Mouse (Mus musculus) Muller cell, postnatal 12 days (primary cell): Measurements from ENCODE around the gene Fam171a2.

Source experiments
- DNase-seq: peaks from one replicate; pipeline ENCODE4 v3.0.0-alpha.2; 2015; ENCODE audit errors: inconsistent ontology term

Gene Fam171a2

GRCm38 (mm10) chr11:102409795-102410330, 37.6 kb downstream of the Fam171a2 start:
- DNase-seq, result no peak

- no peak for DNase-seq
These were observed 38.3 kb downstream of the Fam171a2 start for GRCm38 (mm10) chr11:102408888-102409794.

GRCm38 (mm10) chr11:102408344-102408876, 39.1 kb downstream of the Fam171a2 start:
- peak; percentile 99 for DNase-seq

- DNase-seq, result no peak
These were observed 39.7 kb downstream of the Fam171a2 start, which contains the start of gene Slc25a39 for GRCm38 (mm10) chr11:102407834-102408215. Gene Slc25a39, minus strand, starts transcription at chr11:102407946.

- DNase-seq, result peak; percentile 96
These were observed 40.3 kb downstream of the Fam171a2 start for GRCm38 (mm10) chr11:102406900-102407833.

GRCm38 (mm10) chr11:102406401-102406800, 41.1 kb downstream of the Fam171a2 start:
- DNase-seq, result no peak

- no peak for DNase-seq
These were observed 41.8 kb downstream of the Fam171a2 start for GRCm38 (mm10) chr11:102405544-102406285.

- no peak for DNase-seq
These were observed 43.1 kb downstream of the Fam171a2 start for GRCm38 (mm10) chr11:102404161-102405010.

- DNase-seq, result no peak
These were observed 43.8 kb downstream of the Fam171a2 start for GRCm38 (mm10) chr11:102403657-102404056.

- no peak for DNase-seq
These were observed 45.5 kb downstream of the Fam171a2 start for GRCm38 (mm10) chr11:102401898-102402500.

GRCm38 (mm10) chr11:102400513-102401084, 46.9 kb downstream of the Fam171a2 start:
- DNase-seq, result no peak

GRCm38 (mm10) chr11:102399610-102400072, 47.8 kb downstream of the Fam171a2 start:
- DNase-seq, result no peak

- no peak for DNase-seq
These were observed 48.4 kb downstream of the Fam171a2 start for GRCm38 (mm10) chr11:102399107-102399506.

GRCm38 (mm10) chr11:102398007-102398825, 49.3 kb downstream of the Fam171a2 start:
- DNase-seq, result no peak

- no peak for DNase-seq
These were observed 50.8 kb downstream of the Fam171a2 start for GRCm38 (mm10) chr11:102396671-102397141.

- no peak for DNase-seq
These were observed 51.2 kb downstream of the Fam171a2 start for GRCm38 (mm10) chr11:102396263-102396662.

GRCm38 (mm10) chr11:102395250-102395649, 52.2 kb downstream of the Fam171a2 start:
- no peak for DNase-seq
